Mouse (Mus musculus) frontal cortex, postnatal 10 days (tissue): ENCODE data around the gene Gzmm.
"Not testable (repeated sequence)": the region's sequence is repeated elsewhere in the genome, so short reads cannot be mapped to it uniquely, and the experiment has no call there.

Experiments
- DNase-seq, 2 experiments: peaks; one replicate each; pipeline ENCODE4 v3.0.0; 2022; ENCODE audit warnings: low spot score in 2 of 2, mixed read lengths in 1 of 2

The Gzmm gene

DNA sequence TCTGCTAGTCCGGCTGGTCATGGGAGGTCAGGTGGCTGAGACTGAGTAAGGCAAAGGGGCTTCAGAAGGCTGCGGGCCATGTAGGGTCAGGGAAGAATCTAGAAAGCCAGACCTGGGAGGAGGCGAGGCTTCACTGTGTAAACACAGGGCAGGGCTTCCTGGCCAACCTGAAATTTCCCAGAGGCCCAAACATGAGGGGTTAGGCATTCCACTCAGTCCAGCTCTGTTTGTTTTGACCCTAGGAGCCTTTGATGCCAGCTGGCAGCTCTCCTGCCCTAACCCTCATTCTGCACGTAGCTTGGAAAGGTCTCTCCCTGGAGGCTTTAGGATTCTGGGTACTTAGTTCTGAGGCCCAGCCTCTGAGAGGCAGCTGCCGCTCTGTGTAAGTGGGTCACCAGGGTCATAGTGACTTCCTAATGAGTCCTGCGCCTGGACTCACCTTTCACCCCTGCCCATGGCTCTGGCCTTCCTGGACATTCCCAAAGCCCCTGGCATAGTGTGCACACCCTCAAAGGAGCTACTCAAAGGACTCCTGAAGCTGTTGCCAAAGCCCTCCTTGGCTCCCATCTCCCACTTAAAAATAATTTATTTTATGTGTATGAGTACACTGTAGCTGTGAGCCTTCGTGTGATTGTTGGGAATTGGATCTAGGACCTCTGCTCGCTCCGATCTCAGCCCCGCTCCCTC, 12.8 kb downstream of the Gzmm start:
- DNase-seq = no peak

DNA sequence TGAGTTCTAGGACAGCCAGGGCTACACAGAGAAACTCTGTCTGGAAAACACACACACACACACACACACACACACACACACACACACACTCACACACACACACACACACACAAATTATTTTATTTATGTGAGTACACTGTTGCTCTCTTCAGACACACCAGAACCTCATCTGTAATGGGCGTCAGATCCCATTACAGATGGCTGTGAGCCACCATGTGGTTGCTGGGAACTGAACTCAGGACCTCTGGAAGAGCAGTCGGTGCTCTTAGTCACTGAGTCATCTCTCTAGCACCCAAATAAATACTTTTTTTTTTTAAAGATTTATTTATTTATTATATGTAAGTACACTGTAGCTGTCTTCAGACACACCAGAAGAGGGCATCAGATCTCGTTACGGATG, 14.2 kb downstream of the Gzmm start:
- not testable (repeated sequence) for DNase-seq

DNA sequence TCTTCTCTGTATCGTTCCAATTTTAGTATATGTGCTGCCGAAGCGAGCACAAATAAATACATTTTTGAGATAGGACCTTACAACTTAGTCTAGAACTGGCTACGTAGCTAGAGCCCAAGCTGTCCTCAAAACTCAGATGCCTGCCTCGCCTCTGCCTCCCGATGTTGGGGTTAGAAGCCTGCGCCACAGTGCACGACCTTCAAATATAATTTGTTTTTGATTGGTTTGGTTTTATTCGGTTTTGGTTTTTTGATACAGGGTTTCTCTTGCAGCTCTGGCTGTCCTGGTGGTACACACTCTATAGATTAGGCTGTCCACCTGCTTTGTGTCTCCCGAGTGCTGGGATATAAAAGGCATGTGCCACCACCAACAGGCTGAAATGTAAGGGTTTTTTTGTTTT, 14.7 kb downstream of the Gzmm start:
- no peak for DNase-seq

DNA sequence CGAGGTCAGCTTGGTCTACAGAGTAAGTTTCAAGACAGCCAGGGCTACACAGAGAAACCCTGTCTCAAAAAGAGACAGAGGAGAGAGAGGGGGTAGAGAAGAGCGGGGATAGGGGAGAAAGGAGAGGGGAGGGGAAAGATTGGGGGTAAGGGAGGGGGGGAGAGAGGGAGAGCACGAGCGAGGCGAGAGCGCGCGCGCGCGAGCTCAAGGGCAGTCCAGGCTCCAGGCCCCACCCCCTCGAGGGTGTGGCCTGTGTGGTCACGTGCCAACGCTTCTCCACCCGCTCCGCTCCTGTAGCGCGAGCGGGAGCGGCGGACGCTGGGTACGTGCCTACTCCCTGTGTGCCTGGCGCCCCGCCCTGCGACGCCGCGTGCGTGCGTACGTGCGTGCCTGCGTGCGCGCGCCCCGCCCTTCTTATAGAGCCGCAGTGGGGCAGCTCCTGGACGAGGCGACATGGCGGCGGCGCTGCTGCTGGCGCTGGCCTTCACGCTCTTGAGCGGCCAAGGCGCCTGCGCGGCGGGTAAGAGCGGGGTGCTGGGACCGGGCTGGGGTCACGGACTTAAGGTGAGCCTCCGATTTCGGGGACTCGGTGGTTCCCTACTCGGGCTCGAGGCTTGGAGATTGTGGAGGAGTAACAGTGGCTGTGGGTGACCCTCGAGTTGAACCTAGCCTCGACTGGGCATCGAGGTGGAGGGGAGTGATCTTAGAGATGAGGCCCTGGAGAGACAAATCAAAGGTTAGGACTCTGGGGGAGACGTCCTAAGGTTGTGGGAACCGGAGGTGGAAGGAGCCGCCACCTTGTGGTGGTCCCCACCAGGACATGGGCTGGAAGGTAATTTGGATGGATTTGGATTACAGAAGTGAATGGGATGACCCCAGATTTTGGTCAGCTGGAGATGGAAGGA, 15.5 kb downstream of the Gzmm start, which contains the start of gene Bsg:
Bsg (plus strand) TSS at position 427 of the 905 bp plus-strand sequence.
- peak; percentile 99 for DNase-seq

DNA sequence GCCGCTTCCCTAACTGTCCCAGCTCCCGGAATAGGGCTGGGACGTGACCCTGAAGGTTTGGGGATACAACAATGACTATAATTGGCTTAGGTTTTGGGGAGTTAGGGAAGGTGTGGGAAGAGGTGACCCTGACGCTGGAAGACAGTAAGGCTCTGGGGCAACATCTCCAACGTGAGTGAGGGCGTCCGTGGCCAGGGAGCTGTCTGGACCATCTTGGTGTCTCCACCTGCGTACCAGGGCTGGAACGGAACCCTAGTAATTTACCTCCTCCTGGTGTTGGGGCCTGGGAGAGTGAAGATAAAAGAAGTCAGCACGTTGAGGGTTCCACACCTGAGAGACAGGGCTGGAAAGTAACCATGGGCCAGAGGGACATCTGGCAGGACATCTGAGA, 16.1 kb downstream of the Gzmm start:
- no peak for DNase-seq

DNA sequence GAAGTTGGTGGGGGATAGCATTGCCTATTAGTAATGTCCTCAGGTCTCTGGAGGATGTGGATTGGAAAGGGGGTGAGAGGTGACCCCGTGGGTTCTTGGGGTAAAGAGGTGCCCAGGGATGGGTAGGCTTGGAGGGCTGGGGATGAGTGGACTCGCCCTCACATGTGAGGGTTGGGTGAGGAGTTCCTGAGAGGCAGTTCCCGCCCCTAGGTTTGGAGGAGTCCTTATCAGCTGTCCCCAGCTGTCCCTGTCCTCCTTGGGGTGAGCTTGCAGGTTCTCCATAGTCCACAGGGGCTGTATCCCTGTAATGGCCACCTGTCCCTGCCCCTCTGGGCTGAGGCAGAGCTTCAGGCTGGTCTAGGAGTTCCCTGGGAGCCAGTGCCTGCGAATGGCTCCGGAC, 17.1 kb downstream of the Gzmm start:
- DNase-seq = no peak

DNA sequence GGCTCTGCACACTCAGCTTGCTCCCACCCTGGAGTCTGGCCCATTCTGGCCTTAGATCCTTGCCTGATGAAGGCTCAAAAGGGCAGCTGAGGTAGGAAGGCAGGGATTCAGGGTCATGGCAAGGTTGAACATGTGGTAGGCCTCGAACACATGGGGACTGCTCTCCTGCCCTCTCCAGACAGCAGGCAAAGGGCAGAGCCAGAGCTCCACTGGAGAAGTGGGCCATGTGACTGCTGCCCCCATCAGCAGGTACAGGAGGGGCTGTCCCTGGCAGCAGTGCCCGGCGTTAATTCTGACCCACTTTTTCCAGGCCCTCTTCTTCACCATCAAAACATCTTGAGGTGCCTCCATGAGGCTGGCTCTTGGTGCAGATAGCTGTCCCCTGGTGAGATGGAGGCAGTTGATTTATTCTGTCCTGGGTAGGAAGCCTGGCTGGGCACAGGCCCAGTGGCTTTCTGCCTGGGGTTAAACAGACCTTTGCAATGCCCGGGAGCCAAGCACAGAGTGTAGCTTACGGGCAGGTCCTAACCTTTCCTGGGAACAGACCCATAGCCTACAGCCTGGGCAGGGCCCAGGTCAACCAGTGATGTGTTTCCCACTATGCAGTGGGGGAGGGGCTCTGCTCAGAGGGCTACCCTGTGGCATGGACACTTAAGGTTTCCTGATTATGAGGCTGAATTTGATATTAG, 17.7 kb downstream of the Gzmm start:
- no peak for DNase-seq

DNA sequence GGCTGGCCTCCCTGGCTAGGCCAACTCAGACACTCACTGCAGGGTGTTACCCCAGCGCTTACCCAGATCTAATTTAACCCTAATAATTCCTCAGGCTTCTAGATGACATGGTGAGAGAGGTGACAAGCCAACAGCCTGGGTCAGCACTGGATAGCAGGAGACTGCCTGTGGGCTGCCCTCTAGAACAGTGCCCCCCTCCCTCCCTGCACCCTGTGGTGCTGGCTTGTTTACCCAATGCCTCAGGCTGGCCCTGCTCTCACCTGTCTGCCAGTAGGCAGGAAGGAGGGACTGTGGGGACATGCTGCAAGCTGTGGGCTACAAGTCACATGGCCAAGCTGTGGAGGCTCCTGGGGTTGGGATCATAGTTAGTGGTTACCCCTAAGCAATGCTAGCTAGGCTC, 18.3 kb downstream of the Gzmm start:
- DNase-seq = no peak

DNA sequence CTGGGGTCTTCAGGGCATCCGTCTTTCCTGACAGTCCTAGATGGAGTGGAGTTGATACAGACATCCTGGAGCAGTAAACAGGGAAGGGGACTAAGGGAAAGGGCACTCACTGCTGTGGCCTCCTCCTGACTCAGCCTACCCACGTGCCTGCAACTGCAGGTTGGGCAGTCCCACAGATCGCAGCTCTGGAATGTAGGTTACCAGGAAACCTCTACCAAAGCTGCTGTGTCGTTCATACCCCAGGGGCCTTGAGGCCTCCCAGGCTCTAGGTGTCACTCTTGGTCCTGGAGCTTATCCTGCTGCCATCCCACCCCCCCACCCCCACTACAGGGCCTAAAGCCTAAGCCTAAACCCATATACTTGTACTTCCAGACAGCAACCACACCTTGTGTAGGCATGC, 18.9 kb downstream of the Gzmm start:
- DNase-seq = no peak

DNA sequence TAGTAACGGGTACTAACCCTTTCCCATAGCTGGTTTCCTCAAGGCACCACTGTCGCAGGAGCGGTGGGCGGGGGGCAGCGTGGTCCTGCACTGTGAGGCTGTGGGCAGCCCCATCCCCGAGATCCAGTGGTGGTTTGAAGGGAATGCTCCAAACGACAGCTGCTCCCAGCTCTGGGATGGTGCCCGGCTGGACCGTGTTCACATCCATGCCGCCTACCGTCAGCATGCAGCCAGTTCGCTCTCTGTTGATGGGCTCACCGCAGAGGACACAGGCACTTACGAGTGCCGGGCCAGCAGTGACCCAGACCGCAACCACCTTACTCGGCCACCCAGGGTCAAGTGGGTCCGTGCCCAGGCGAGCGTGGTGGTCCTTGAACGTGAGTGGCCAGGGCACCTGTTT, 19.8 kb downstream of the Gzmm start:
- DNase-seq = no peak

DNA sequence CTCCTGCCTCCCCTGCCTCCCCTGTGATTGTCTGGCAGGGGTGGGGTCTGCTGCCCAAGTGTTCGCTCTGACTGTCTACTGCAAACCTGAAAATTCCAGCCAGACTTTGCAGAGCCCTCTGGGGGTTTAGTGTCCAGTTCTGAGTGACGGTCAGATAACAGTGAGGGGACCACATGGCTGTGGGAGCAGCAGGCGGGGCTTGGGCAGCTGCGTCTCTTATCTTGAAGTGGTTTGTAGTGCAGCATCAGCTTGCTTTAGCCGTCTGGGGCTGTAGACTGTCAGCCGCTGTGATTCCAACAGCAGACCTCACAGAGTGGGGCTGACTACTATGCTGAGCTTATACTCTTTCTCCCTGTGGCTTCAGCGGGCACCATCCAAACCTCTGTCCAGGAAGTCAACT, 20.5 kb downstream of the Gzmm start:
- no peak for DNase-seq

DNA sequence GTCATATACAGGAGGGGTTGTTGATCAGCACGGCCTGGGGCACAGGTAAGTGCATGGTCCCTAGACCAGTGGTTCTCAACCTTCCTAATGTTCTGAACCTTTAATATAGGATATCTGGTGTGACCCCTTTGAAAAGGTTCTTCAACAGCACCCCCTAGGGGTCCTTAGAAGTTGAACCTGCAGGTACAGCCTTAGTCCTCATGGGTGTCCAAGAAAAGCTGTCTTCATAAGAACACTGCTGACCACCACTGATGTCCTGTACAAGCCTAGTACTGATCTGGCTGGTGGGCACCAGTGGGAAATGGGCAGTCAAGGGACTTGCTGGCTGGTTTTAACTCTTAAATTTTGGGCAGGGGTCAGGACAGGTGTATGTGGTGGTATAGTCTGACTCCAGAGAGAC, 23.2 kb downstream of the Gzmm start:
- no peak for DNase-seq

DNA sequence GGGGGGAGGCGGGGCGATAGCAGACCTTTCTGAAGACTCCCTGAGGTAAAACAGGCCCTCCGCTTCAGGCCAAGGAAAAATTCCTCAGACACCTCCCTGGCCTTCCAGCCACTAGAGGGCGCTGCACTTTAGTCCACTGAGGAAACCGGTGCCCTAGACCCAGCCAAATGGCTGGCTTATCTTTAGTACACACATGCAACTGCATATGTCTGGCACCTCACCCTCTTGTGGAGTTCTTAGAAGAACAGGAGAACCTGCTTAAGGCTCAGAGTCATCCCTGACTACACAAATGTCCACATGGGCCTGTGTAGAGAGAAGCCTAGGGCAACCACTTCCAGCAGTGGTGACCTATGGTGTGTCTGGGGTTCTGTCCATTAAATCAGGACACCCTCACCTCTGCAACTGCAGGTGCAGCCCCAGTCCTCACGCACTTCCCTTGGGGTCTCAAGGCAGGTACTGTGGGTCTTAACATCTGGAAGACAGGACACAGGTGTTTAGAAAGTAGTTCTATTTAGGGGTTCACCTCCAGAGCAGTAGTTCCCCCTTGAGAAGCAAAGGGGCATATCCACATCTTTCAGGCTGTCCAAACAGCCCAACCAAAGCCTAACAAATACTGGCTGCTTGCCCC, 23.8 kb downstream of the Gzmm start:
- DNase-seq = peak in 1 of 2 experiments; percentile 75

DNA sequence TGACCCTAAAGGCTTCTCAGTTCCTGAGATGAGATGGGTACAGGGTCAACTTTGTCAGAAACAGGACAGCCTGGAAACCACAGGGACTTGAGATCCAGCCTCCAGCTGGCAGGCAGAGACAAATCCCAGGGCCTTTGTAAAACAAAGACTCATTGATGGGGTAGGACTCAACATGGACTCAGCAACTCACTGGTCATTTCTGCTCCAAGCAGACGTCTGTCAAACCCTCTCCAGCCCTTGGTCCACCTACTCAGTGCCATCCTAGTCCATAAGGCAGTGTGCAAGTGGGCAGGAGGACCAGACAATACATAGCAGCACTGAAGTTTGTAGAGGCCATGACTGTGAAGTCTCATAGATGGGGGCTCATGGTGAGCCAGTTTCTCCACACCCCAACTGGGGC, 24.3 kb downstream of the Gzmm start:
- no peak for DNase-seq

DNA sequence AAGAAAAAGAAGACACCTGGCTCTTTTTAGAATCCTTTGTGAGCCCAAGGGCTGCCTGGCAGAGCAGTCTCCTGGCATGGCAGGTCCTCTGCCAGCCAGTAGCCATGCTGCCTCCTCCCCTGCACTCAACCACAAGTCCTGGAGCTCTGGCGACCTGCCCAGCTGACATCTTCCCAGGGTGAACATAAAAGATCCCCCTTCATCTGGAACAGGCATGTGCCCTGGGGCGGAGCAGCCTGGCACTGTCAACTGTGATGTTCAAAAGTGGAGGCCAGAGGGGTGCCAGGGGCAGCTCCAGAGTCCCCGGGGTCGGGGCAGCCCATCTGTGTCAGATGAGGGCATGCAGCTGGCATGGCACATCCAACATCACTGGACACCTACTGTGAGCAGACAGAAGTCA, 26.2 kb downstream of the Gzmm start:
- DNase-seq = no peak

DNA sequence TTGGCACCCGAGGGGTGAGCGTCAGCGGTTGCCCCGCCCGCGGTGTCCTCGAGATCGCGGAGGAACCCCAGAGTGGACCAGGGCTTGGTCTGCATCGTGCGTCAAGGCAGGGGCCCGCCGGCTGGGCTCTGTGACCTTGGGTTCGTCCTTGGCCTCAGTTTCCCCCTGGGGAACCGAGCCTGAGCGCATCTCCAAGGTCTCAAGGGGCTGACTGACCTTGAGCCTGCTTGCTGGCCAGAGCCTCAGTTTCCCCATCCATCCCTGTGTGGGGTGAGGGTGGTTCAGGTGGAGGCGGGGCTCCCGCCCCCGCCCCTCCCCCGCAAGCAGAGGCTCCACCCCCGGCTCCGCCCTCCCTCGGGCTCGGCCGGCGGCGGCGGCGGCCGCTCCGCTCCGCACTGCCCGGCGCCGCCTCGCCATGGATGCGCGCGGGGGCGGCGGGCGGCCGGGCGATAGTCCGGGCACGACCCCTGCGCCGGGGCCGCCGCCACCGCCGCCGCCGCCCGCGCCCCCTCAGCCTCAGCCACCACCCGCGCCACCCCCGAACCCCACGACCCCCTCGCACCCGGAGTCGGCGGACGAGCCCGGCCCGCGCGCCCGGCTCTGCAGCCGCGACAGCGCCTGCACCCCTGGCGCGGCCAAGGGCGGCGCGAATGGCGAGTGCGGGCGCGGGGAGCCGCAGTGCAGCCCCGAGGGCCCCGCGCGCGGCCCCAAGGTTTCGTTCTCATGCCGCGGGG, 27.6 kb downstream of the Gzmm start, which contains the start of gene Hcn2:
Hcn2 (plus strand) TSS at position 381 of the 734 bp plus-strand sequence.
- no peak for DNase-seq

DNA sequence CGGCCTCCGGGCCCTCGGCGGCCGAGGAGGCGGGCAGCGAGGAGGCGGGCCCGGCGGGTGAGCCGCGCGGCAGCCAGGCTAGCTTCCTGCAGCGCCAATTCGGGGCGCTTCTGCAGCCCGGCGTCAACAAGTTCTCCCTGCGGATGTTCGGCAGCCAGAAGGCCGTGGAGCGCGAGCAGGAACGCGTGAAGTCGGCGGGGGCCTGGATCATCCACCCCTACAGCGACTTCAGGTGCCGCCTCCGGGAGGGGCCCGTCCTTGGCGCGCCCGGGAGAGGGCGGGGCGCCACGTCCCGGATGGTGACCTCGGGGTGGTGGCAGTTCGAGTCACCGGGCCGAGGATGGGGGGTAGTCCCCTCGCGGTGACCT, 28.2 kb downstream of the Gzmm start:
- peak in 1 of 2 experiments; percentile 60 for DNase-seq

DNA sequence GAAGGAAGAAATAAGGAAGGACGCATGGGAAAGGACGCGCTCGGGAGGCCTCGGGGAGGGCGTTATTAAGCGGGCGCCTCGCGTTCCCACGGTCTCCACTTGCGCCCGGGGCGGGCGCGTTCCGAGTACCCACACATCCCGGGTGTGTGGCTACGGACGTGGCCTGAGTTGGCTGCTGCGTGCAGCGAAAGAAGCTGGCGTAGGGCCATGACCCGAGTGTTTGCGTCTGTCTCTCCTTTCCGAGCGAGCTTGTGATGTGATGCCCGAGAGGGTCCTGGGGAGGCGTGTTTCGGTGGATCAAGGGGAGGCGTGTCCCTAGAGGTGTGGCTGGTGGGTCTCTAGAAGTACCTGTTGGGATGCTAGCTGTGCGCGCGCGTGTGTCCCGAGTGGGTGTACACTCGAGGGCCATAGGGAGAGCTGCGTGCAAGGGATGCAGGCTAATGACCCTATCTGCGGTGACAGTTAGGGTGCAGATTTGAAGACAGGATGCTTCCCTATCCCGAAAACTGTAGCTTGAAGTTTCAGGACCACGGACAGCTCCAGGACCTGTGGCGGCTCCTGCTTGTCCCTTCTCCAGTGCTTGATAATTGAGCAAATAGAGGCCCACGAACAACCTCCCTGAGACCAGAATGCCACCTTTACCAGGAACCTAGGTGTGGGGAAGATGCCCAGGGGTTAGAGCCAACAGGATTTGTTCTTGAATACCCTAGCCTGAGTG, 29.0 kb downstream of the Gzmm start:
- no peak for DNase-seq

DNA sequence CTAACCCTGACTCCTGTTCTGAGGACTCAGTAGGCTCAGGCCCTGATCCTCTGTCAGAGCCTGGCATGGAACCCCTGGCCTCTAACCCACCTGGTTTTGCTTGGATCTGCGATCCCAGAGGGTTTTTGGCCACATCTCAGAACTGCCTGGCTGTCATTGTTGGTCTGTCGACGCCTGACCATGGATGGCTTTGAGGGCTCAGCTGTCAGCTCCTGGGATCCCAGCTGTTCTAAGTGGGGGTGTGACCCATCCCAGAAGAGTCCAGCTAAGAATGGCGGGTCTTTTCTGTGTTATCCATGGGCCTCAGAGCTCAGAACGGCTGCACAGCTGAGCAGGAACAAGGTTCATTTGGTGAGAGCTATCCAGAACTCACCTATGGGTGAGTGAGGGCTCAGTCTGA, 32.3 kb downstream of the Gzmm start:
- no peak for DNase-seq

DNA sequence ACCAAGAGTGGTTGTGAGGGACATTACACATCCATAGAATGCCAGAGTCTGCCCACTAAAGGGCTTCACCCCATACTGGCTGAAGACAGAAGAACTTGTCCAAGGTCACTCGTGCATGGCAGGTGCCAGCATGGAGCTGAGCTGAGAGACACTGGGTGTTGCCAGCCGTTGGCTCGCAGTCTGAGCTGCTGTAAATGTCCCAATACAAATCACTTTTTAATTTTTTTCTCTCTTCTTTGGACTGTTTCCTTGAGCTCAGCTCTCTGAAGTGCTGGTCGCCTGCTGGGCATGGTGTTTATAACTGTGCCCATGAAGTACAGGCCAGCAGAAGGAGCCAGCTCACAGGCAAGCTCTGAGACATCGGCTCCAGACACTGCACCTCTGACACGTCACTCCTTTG, 34.2 kb downstream of the Gzmm start:
- DNase-seq = no peak

DNA sequence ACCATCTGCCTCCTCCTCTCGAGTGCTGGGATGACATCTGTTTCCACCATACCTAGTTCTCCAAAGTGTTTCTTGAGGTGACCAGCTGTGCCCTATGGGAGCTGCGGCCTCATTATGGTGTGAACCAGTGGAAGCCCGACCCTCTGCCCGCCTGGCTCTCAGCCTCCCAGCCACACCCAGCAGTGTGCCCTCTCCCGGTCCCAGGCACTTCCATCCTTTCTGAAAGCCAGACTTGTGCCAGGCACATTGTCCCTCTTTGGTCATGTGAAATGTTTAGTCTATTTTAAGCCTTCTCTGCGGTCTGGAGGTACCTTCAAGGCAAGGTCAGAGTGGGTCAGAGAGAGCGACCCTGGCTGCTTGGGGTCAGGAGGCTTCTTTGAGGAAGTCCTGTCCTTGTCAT, 34.9 kb downstream of the Gzmm start:
- DNase-seq = no peak
